Mouse (Mus musculus) limb, embryonic 15.5 days (tissue): ENCODE measurements around the gene Hoxa4. TPM values are rescaled to one million over a fixed set of nuclear protein-coding genes. Genes with fewer than 3 reads are reported as not detected.

Source experiments
- ATAC-seq: fragments of 200-750 bp; cut with Nextera tagmentation; 2 replicates; pipeline ENCODE4 v1.8.0; 2017; ENCODE audit warnings: low read depth, moderate TSS enrichment; ENCODE audit not compliant: insufficient number of reproducible peaks, low FRiP score, low TSS enrichment
- H3K27ac ChIP-seq: fragments of 300-500 bp; sonication (generic); 2 replicates; pipeline ENCODE4 v1.5.1; 2015; ENCODE audit warnings: moderate library complexity, mild to moderate bottlenecking, inconsistent platforms
- H3K27me3 ChIP-seq: fragments of 300-500 bp; sonication (generic); 2 replicates; pipeline ENCODE4 v1.6.1; 2015; ENCODE audit warnings: inconsistent platforms
- H3K36me3 ChIP-seq: fragments of 300-500 bp; sonication (generic); 2 replicates; pipeline ENCODE4 v1.6.1; 2015; ENCODE audit warnings: inconsistent platforms
- H3K4me1 ChIP-seq: fragments of 300-500 bp; sonication (generic); 2 replicates; pipeline ENCODE4 v1.6.1; 2015; ENCODE audit warnings: inconsistent platforms
- H3K4me2 ChIP-seq: fragments of 300-500 bp; sonication (generic); 2 replicates; pipeline ENCODE4 v1.6.1; 2015; ENCODE audit warnings: mild to moderate bottlenecking, inconsistent platforms
- H3K4me3 ChIP-seq: fragments of 300-500 bp; sonication (generic); 2 replicates; pipeline ENCODE4 v1.5.1; 2015; ENCODE audit warnings: mild to moderate bottlenecking, inconsistent platforms
- H3K9ac ChIP-seq: fragments of 300-500 bp; sonication (generic); 2 replicates; pipeline ENCODE4 v1.6.1; 2015; ENCODE audit warnings: inconsistent platforms
- H3K9me3 ChIP-seq: fragments of 300-500 bp; sonication (generic); 2 replicates; pipeline ENCODE4 v1.6.1; 2016; ENCODE audit warnings: inconsistent platforms
- WGBS: fragments of 180-500 bp; shearing (Covaris S2); methylation state at CpG from one replicate; pipeline ENCODE4 v1.1.7; 2015; 5-methylcytosine and 5-hydroxymethylcytosine counted together
- polyA plus RNA-seq: library from polyadenylated mRNA; unstranded; fragments of >200 nt; fragmentation: Nextera tagmentation; extraction: Ambion mirVana; gene quantifications from 2 replicates; pipeline ENCODE4 v1.2.1, GENCODE M21; 2015

Hoxa4 gene
- polyA plus RNA-seq, 1 experiment from 2014 or later: 0.52 TPM

DNA sequence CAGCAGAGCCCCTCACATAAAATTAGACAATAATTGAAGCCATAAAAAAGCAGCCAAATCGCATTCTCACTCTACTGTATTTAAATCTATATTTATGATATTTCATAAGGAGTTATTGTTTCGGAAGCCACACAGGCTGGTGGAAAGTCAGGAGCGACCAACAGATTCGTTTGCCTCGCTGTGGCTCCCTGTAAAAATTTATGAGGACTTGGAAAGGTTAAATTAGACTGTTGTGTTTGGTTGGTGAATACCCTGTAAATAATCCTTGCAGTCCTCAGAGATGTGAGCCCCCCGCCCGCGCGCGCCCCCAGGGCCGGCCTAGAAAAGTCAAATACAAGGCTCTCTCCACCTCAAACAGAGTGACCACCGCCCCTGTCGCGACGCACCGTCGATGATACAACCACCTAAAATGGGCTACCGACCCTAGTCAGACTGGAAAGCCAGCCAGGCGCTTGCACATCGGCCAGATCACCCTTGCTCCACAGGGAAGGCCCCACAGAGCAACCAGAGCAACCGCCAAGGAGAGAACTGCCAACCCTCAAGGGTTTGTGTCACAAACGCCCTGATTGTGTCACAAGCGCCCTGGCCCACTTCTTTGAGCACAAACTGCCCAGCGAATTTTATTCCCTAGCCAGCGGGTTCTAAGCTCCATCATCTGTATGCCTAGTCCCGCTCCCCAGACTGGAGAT, 35.2 kb upstream of the Hoxa4 start:
- H3K9ac ChIP-seq: peak overlapping the region; percentile 83

DNA sequence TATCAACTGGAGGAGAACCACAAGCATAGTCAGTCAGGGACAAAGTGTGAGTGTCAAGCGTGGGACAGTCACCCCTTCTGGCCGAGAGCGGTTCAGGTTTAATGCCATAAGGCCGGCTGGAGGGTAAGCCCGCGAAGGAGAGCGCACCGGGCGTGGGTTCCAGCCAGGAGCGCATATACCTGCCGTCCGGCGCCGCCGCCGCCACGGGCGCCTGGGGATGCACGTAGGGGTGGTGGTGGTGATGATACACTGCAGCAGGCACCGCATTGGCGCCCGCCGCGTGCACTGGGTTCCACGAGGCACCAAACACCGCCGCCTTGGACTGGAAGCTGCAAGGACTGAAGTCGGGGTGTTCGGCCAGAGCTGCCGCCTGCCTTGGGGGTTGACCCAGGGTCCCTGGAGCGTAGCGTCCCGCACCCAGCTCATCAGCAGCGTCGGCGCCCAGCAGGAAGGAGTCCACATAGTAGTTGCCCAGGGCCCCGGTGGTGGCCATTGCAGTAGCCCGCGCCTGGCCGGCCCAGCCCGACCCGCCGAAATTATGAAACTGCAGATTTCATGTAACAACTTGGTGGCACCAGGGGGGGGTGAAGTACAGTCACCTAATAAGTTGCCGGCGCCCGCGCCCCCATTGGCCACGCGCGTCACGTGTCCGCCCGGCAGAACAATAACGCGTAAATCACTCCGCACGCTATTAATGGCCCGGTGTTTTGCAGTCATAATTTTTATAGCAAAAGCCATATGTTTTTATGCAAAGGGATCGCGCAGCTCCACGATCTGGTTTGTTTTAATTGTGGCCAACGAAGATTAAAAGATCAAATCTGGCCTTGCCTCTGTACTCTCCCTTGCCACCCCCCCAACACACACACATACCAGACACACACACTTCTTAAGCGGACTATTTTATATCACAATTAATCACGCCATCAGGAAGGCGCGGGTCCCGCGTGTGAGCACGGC, 34.3 kb upstream of the Hoxa4 start:
- H3K4me1 ChIP-seq: peaks cover 24% of the 10 kb centered on the region
- no peaks in the 10 kb centered on the region for H3K36me3 ChIP-seq
- peak; percentile 55 for ATAC-seq
- H3K4me2 ChIP-seq: peak overlapping the region; percentile 86
- peak overlapping the region; percentile 83 for H3K9ac ChIP-seq
- WGBS: 1% methylated on average over 69 of the region's 69 CpGs
- no peaks in the 10 kb centered on the region for H3K27me3 ChIP-seq
- H3K27ac ChIP-seq: peak overlapping the region; percentile 95
- peak overlapping the region; percentile 68 for H3K4me3 ChIP-seq
- no peaks in the 10 kb centered on the region for H3K9me3 ChIP-seq

More for the DNA sequence above, 35.2 kb upstream of the Hoxa4 start:
- 4% methylated on average over 26 of the region's 26 CpGs for WGBS
- Histone ChIP-seq H3K4me1 (peaks cover 18% of the 10 kb centered on the region), H3K27me3 (no peaks in the 10 kb centered on the region), H3K9me3 (no peaks in the 10 kb centered on the region), H3K27ac (peak overlapping the region; percentile 95), H3K4me3 (peak overlapping the region; percentile 68), H3K36me3 (no peaks in the 10 kb centered on the region), H3K4me2 (peak overlapping the region; percentile 86)
- no peak for ATAC-seq

DNA sequence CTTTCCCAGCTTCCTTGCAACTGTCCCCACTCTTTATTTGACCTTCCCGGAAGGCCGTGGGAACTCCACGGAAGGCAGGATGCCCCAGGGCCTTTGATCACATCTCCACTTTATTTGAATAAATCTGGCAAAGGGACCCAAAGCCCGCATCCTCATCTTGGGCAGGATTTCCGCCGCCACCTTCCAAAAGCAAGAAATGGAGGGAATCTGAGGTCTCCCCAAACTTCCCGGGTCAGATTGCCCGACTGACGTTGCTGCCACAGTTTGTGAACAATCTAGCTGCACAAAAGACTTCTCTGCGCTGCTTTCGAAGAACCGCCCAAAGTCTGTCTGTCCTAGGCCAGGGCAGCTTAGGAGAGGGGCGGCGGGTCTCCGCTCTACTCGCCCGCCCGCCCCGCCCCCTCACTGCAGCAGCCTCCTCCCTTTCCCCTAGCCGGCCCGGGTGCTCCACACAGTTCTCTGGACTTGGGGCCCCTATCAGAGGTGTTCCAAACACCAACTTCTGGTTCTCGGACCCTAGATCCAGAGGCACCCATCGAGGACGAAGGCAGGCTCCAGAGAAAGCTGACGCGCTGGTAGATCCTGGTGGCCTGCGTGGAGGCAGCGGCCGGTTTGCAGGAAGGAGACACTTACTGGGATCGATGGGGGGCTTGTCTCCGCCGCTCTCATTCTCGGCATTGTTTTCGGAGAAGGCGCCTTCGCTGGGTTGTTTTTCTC, 33.5 kb upstream of the Hoxa4 start:
- Histone ChIP-seq H3K36me3 (no peaks in the 10 kb centered on the region), H3K9ac (peak overlapping the region; percentile 83), H3K9me3 (no peaks in the 10 kb centered on the region), H3K4me1 (peaks cover 27% of the 10 kb centered on the region), H3K4me3 (peak overlapping the region; percentile 68), H3K4me2 (peak overlapping the region; percentile 86), H3K27me3 (peaks cover under 1% of the 10 kb centered on the region; the same call in 1 of the 2 replicates), H3K27ac (peak overlapping the region; percentile 95)
- ATAC-seq: no peak
- WGBS: 1% methylated on average over 34 of the region's 36 CpGs

DNA sequence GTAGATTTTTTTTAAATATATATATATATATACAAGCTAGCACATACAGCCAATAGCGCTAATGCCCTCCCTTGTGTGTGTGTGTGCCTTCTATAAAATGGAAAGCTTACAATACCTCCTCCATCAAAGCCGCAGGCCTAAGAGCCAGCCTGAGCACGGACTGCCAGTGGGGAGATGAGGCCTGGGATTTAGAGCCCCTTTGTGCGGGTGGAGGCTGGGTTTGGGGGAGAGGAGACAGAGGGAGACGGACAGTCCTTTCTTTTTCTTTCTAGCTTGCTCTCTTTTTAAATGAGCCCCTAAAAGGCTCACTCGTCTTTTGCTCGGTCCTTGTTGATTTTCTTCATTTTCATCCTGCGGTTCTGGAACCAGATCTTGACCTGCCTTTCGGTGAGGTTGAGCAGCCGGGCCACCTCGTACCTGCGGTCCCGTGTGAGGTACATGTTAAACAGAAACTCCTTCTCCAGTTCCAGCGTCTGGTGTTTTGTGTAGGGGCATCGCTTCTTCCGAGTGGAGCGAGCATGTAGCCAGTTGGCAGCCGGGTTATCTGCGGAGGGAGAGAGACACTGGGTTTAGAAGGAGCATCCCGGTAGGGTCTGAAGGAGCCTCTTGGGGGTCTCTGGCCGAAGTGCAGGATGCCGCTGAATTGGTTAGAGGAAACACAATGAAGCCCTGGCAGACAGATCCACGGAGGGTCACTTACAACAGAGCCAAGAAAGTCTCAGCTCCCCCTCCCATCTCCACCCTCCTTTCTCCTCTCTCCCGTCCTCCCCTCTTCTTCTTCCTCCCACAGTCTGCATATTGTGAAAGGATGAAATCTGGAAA, 32.6 kb upstream of the Hoxa4 start:
- Histone ChIP-seq H3K27me3 (peaks cover 8% of the 10 kb centered on the region), H3K4me2 (peak overlapping the region; percentile 86), H3K27ac (peak overlapping the region; percentile 95), H3K9ac (peak overlapping the region; percentile 83), H3K36me3 (no peaks in the 10 kb centered on the region), H3K9me3 (no peaks in the 10 kb centered on the region), H3K4me1 (peaks cover 31% of the 10 kb centered on the region), H3K4me3 (peak overlapping the region; percentile 68)
- WGBS: 2% methylated on average over 24 of the region's 24 CpGs
- ATAC-seq: no peak

DNA sequence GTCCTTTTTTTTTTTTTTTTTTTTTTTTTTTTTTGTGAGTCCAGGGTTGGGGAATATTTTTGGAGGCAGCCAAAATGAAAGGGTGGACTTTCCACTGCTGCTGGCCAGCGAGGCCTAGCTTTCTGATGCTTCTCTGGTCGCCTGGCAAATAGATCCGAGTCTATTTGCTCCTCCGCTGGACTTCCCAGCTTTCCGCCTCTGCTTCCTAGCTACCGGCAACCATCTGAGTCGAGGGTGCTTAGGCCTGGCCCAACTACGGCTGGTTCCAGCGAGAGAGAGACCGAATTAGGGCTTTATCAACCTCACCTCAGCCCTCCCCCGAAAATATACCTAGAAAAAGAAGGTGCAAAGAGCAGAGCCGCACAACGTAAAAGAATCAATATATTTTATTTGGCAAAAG, 31.2 kb upstream of the Hoxa4 start:
- Histone ChIP-seq H3K4me3 (peak overlapping the region; percentile 68), H3K4me2 (peak overlapping the region; percentile 86)
- no peak for ATAC-seq

DNA sequence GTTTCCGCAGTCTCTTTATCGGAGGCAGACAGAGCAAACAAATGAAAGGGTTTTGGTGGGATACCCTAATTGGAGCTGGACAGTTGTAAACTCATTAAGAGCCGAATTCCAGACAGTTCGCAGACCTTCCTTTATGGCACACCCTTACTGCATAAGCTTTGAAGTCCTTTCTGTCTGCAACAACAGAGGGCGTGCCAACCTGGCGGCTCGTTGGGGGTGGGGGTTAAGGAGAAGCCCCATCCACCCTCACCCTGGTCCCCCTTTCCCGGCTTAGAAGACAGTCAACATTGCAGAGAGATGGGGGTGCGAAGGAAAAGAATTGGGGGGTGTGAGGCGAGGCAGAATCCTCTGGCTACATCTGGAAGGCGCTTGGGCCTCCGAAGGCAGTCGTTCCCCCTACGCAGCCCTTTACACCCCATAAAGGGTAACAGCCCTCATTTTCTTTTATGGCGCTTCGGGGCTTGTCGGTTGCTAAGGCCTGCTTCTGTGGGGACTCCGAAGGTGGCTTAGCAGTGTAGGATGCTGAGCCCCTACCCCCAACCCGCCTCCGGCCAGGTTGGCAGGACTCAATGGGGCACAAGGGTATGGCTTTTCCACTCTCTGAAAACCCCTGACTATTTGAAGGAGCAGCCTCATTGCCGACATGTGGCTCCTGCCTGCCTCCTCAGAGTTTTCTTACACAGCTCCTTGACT, 30.6 kb upstream of the Hoxa4 start:
- ATAC-seq: peak; percentile 63

More for the DNA sequence above, 31.2 kb upstream of the Hoxa4 start:
- H3K9ac ChIP-seq: peak overlapping the region; percentile 24
- WGBS: 7% methylated on average over 13 of the region's 13 CpGs
- H3K36me3 ChIP-seq: no peaks in the 10 kb centered on the region
- peak overlapping the region; percentile 95 for H3K27ac ChIP-seq
- H3K4me1 ChIP-seq: peaks cover 41% of the 10 kb centered on the region
- no peaks in the 10 kb centered on the region for H3K9me3 ChIP-seq
- peaks cover 12% of the 10 kb centered on the region for H3K27me3 ChIP-seq

DNA sequence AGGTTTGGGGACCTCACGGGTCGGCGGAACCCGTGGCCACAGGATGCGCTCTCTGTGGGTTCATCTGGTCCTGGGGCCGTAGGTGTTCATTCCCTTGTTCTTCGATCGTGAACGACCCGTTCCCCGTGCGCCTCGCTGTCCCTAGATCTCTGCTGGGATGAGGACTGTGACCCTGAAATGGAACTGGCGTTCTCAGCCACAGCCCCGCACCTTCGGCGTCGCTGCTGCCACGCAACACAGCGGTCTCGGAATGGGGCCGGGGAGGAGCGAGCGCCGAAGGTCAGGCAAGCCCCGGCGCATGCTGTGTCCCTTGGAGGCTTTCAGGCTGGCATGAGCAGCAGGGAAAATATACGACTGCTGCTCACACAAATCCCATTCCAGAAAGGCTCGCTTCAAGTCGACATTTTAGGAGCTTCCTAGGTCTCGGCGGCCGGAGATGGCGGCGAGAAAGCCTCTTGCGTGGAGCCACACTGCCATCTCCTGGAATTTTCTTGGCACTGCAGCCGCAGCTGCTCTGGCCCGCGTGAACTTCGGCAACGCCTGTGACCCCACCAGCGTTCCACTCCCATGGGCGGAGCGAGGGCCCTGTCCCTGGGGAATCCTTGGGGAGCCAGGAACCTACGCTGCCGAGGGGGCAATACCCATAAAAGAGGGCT, 29.9 kb upstream of the Hoxa4 start, which contains the start of gene Hoxa7:
Gene Hoxa7, minus strand, starts transcription at position 518 of the 656 bp plus-strand sequence.
- Histone ChIP-seq H3K4me3 (peak within 1 kb of the TSS; percentile 68), H3K9ac (peak within 1 kb of the TSS; percentile 66), H3K36me3 (no peaks in the 10 kb centered on the region), H3K4me1 (peaks cover 41% of the 10 kb centered on the region), H3K27ac (peak within 1 kb of the TSS; percentile 95), H3K9me3 (no peaks in the 10 kb centered on the region), H3K4me2 (peak within 1 kb of the TSS; percentile 86), H3K27me3 (peaks cover 12% of the 10 kb centered on the region)
- WGBS: 2% methylated on average over 46 of the region's 46 CpGs
- peak; percentile 54 for ATAC-seq

More for the DNA sequence above, 30.6 kb upstream of the Hoxa4 start:
- Histone ChIP-seq H3K4me2 (peak overlapping the region; percentile 86), H3K27ac (peak overlapping the region; percentile 95), H3K36me3 (no peaks in the 10 kb centered on the region), H3K4me1 (peaks cover 43% of the 10 kb centered on the region), H3K27me3 (peaks cover 12% of the 10 kb centered on the region), H3K9ac (peak overlapping the region; percentile 66; the same call in 1 of the 2 replicates), H3K9me3 (no peaks in the 10 kb centered on the region), H3K4me3 (peak overlapping the region; percentile 68)
- 2% methylated on average over 21 of the region's 21 CpGs for WGBS

DNA sequence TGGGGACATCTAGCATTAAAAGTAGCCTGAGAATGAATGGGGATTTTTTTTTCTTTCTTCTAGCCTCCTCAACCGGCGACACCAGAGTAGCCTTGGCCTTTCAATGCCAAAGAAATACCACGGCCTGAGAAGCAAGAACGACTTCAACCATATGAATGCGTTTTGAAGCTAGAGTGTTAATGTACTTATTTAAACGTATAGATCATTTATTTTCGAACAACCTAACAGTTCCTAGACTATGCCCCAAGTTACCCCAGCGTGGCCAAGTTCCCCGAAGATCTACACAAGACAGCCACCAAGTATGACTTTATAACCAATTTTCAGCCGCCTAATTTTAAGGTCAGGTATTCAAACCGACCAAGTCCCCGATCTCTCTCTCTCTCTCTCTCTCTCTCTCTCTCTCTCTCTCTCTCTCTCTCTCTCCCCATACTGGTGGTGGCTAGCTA, 29.3 kb upstream of the Hoxa4 start:
- H3K4me3 ChIP-seq: peak overlapping the region; percentile 68
- no peak for ATAC-seq
- H3K9ac ChIP-seq: peak overlapping the region; percentile 66; the same call in 1 of the 2 replicates
- WGBS: 13% methylated on average over 12 of the region's 12 CpGs
- no peaks in the 10 kb centered on the region for H3K9me3 ChIP-seq
- H3K4me2 ChIP-seq: peak overlapping the region; percentile 86
- H3K27ac ChIP-seq: peak overlapping the region; percentile 95
- H3K4me1 ChIP-seq: peaks cover 46% of the 10 kb centered on the region
- no peaks in the 10 kb centered on the region for H3K36me3 ChIP-seq
- H3K27me3 ChIP-seq: peaks cover 16% of the 10 kb centered on the region

DNA sequence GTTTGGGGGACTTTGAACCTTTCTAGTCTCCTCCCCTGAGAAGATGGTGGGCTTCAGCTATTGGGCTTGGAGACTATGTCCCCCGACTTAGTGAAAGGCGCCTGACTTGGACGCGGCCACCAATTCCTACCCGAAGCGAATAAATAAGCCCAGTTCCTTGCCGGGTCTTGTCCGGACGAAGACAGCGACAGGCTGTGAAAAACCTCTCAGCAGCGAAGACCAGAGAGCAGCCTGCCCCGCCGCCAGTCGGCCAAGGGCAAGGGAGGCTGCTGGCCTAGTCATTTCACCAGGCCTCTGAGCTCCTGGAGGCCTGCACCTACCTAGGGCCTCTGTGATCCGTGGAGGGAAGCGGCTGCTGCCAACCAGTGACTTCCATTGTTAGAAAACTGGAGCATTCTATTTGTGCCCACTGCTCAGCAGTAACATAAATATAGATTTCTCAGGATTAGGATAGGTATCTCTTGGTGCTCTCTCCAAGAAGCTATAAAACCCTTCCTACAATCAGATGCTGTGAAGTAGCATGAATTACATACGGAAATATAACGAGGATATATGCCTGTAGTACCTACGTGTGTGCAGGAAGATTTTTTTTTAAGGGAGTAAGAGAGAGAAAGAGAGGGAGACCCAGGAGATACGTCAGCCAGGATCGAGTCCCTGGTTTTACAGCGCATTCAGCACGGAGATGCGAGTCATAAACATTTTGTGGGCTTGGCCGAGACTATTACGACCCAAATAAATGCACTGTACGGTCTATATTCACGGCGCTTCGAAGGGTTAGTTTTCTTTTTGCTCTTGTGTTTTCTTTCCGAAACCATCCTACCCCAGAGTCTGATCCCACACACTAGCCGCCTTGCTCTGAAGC, 28.7 kb upstream of the Hoxa4 start:
- Histone ChIP-seq H3K4me1 (peaks cover 50% of the 10 kb centered on the region), H3K27ac (peak overlapping the region; percentile 95; the same call in 1 of the 2 replicates), H3K9ac (no peak overlapping the region), H3K9me3 (no peaks in the 10 kb centered on the region), H3K4me2 (peak overlapping the region; percentile 86), H3K36me3 (no peaks in the 10 kb centered on the region), H3K27me3 (peaks cover 21% of the 10 kb centered on the region), H3K4me3 (peak overlapping the region; percentile 68)
- ATAC-seq: no peak
- WGBS: 35% methylated on average over 32 of the region's 32 CpGs
